Mouse (Mus musculus): ENCODE measurements around the gene Zfp160. TPM values are rescaled to one million over a fixed set of nuclear protein-coding genes. Genes with fewer than 3 reads are reported as not detected.
A peak's percentile ranks its signal among the peaks of the same experiment; 100 is the strongest.
"Not testable (repeated sequence)": the region's sequence is repeated elsewhere in the genome, so short reads cannot be mapped to it uniquely, and the experiment has no call there.

The Zfp160 gene
- polyA plus RNA-seq (2015; fragmentation: Nextera tagmentation; extraction: Ambion mirVana): 11.8 and 12.2 TPM in 2 replicates

- 5% methylated on average over 36 of the region's 36 CpGs for WGBS
- peak within 1 kb of the TSS; percentile 89 for H3K9ac ChIP-seq (ENCODE audit: low read length)
- H3K9me3 ChIP-seq (replicated peaks; ENCODE audit: control insufficient read depth, low read length): no peaks in the 10 kb centered on the region
- peak within 1 kb of the TSS; percentile 93 for H3K4me3 ChIP-seq (replicated peaks; ENCODE audit: low read length)
- H3K36me3 ChIP-seq (ENCODE audit: control insufficient read depth, insufficient read depth, low read length): peaks cover 6% of the 10 kb centered on the region; the same call in 1 of the 2 replicates
- H3K27me3 ChIP-seq (ENCODE audit: control insufficient read depth, insufficient read depth, low read length): no peaks in the 10 kb centered on the region
- ATAC-seq (ENCODE audit: insufficient read depth, low FRiP score): peak; percentile 96
- peak within 1 kb of the TSS; percentile 84 for H3K4me2 ChIP-seq (ENCODE audit: low read depth, low read length)
- H3K4me1 ChIP-seq (ENCODE audit: control insufficient read depth, insufficient read depth, low read length): peaks cover 10% of the 10 kb centered on the region; the same call in 1 of the 2 replicates
- peak within 1 kb of the TSS; percentile 93 for H3K27ac ChIP-seq (ENCODE audit: low read length)
Measured at GRCm38 (mm10) chr17:21008382-21009331, at the start of gene Zfp160. Gene Zfp160 (plus strand): TSS chr17:21008903.

- no peak overlapping the region for H3K4me3 ChIP-seq (replicated peaks; ENCODE audit: low read length)
- 89% methylated on average over 5 of the region's 5 CpGs for WGBS
- no peak overlapping the region for H3K9ac ChIP-seq (ENCODE audit: low read length)
- H3K27me3 ChIP-seq (ENCODE audit: control insufficient read depth, insufficient read depth, low read length): no peaks in the 10 kb centered on the region
- no peak overlapping the region for H3K27ac ChIP-seq (ENCODE audit: low read length)
- H3K9me3 ChIP-seq (replicated peaks; ENCODE audit: control insufficient read depth, low read length): no peaks in the 10 kb centered on the region
- no peak overlapping the region for H3K4me2 ChIP-seq (ENCODE audit: low read depth, low read length)
- H3K36me3 ChIP-seq (ENCODE audit: control insufficient read depth, insufficient read depth, low read length): peaks cover 83% of the 10 kb centered on the region
- ATAC-seq (ENCODE audit: insufficient read depth, low FRiP score): no peak
- no peaks in the 10 kb centered on the region for H3K4me1 ChIP-seq (ENCODE audit: control insufficient read depth, insufficient read depth, low read length)
Measured at GRCm38 (mm10) chr17:20960386-20960785, 48.3 kb upstream of the Zfp160 start.

- no peak overlapping the region for H3K9ac ChIP-seq (ENCODE audit: low read length)
- ATAC-seq (ENCODE audit: insufficient read depth, low FRiP score): no peak
- no peaks in the 10 kb centered on the region for H3K27me3 ChIP-seq (ENCODE audit: control insufficient read depth, insufficient read depth, low read length)
- WGBS: 90% methylated on average over 4 of the region's 4 CpGs
- H3K36me3 ChIP-seq (ENCODE audit: control insufficient read depth, insufficient read depth, low read length): peaks cover 50% of the 10 kb centered on the region
- H3K9me3 ChIP-seq (replicated peaks; ENCODE audit: control insufficient read depth, low read length): no peaks in the 10 kb centered on the region
- no peaks in the 10 kb centered on the region for H3K4me1 ChIP-seq (ENCODE audit: control insufficient read depth, insufficient read depth, low read length)
- H3K4me3 ChIP-seq (replicated peaks; ENCODE audit: low read length): no peak overlapping the region
- no peak overlapping the region for H3K27ac ChIP-seq (ENCODE audit: low read length)
- no peak overlapping the region for H3K4me2 ChIP-seq (ENCODE audit: low read depth, low read length)
Measured at GRCm38 (mm10) chr17:20965421-20965820, 43.3 kb upstream of the Zfp160 start.

- Histone ChIP-seq H3K36me3 (ENCODE audit: control insufficient read depth, insufficient read depth, low read length) (peaks cover 37% of the 10 kb centered on the region), H3K9ac (ENCODE audit: low read length) (no peak overlapping the region), H3K27ac (ENCODE audit: low read length) (no peak overlapping the region), H3K4me1 (ENCODE audit: control insufficient read depth, insufficient read depth, low read length) (no peaks in the 10 kb centered on the region), H3K4me3 (replicated peaks; ENCODE audit: low read length) (no peak overlapping the region), H3K9me3 (replicated peaks; ENCODE audit: control insufficient read depth, low read length) (no peaks in the 10 kb centered on the region), H3K4me2 (ENCODE audit: low read depth, low read length) (no peak overlapping the region), H3K27me3 (ENCODE audit: control insufficient read depth, insufficient read depth, low read length) (no peaks in the 10 kb centered on the region)
- no peak for ATAC-seq (ENCODE audit: insufficient read depth, low FRiP score)
Measured at GRCm38 (mm10) chr17:20966681-20967080, 42.0 kb upstream of the Zfp160 start.

GRCm38 (mm10) chr17:20993716-20994115, 15.0 kb upstream of the Zfp160 start:
- Histone ChIP-seq H3K27ac (ENCODE audit: low read length) (no peak overlapping the region), H3K4me3 (replicated peaks; ENCODE audit: low read length) (no peak overlapping the region), H3K9ac (ENCODE audit: low read length) (no peak overlapping the region), H3K4me2 (ENCODE audit: low read depth, low read length) (no peak overlapping the region), H3K36me3 (ENCODE audit: control insufficient read depth, insufficient read depth, low read length) (no peaks in the 10 kb centered on the region), H3K9me3 (replicated peaks; ENCODE audit: control insufficient read depth, low read length) (no peaks in the 10 kb centered on the region), H3K27me3 (ENCODE audit: control insufficient read depth, insufficient read depth, low read length) (no peaks in the 10 kb centered on the region), H3K4me1 (ENCODE audit: control insufficient read depth, insufficient read depth, low read length) (no peaks in the 10 kb centered on the region)
- 76% methylated on average over 2 of the region's 2 CpGs for WGBS
- no peak for ATAC-seq (ENCODE audit: insufficient read depth, low FRiP score)

- H3K27me3 ChIP-seq (ENCODE audit: control insufficient read depth, insufficient read depth, low read length): no peaks in the 10 kb centered on the region
- no peaks in the 10 kb centered on the region for H3K4me1 ChIP-seq (ENCODE audit: control insufficient read depth, insufficient read depth, low read length)
- no peaks in the 10 kb centered on the region for H3K36me3 ChIP-seq (ENCODE audit: control insufficient read depth, insufficient read depth, low read length)
- H3K4me2 ChIP-seq (ENCODE audit: low read depth, low read length): no peak within 1 kb of the TSS
- ATAC-seq (ENCODE audit: insufficient read depth, low FRiP score): no peak
- H3K27ac ChIP-seq (ENCODE audit: low read length): no peak within 1 kb of the TSS
- no peaks in the 10 kb centered on the region for H3K9me3 ChIP-seq (replicated peaks; ENCODE audit: control insufficient read depth, low read length)
- H3K9ac ChIP-seq (ENCODE audit: low read length): no peak within 1 kb of the TSS
- no peak within 1 kb of the TSS for H3K4me3 ChIP-seq (replicated peaks; ENCODE audit: low read length)
Measured at GRCm38 (mm10) chr17:20996364-20996763, 12.3 kb upstream of the Zfp160 start, which contains the start of gene Vmn1r233. Gene Vmn1r233 (minus strand): TSS chr17:20996464.

GRCm38 (mm10) chr17:21009726-21010125, 1.0 kb downstream of the Zfp160 start:
- WGBS: 21% methylated on average over 1 of the region's 1 CpGs
- Histone ChIP-seq H3K9me3 (replicated peaks; ENCODE audit: control insufficient read depth, low read length) (no peaks in the 10 kb centered on the region), H3K4me1 (ENCODE audit: control insufficient read depth, insufficient read depth, low read length) (peaks cover 10% of the 10 kb centered on the region; the same call in 1 of the 2 replicates), H3K9ac (ENCODE audit: low read length) (peak overlapping the region; percentile 89), H3K27ac (ENCODE audit: low read length) (peak overlapping the region; percentile 93; the same call in 1 of the 2 replicates), H3K36me3 (ENCODE audit: control insufficient read depth, insufficient read depth, low read length) (peaks cover 9% of the 10 kb centered on the region; the same call in 1 of the 2 replicates), H3K27me3 (ENCODE audit: control insufficient read depth, insufficient read depth, low read length) (no peaks in the 10 kb centered on the region), H3K4me2 (ENCODE audit: low read depth, low read length) (peak overlapping the region; percentile 84), H3K4me3 (replicated peaks; ENCODE audit: low read length) (peak overlapping the region; percentile 93)
- no peak for ATAC-seq (ENCODE audit: insufficient read depth, low FRiP score)

GRCm38 (mm10) chr17:21018410-21019080, 9.8 kb downstream of the Zfp160 start:
- ATAC-seq (ENCODE audit: insufficient read depth, low FRiP score): no peak
- H3K4me1 ChIP-seq (ENCODE audit: control insufficient read depth, insufficient read depth, low read length): no peaks in the 10 kb centered on the region
- H3K27me3 ChIP-seq (ENCODE audit: control insufficient read depth, insufficient read depth, low read length): no peaks in the 10 kb centered on the region
- no peak overlapping the region for H3K4me2 ChIP-seq (ENCODE audit: low read depth, low read length)
- H3K9me3 ChIP-seq (replicated peaks; ENCODE audit: control insufficient read depth, low read length): no peaks in the 10 kb centered on the region
- H3K36me3 ChIP-seq (ENCODE audit: control insufficient read depth, insufficient read depth, low read length): peaks cover 42% of the 10 kb centered on the region
- H3K4me3 ChIP-seq (replicated peaks; ENCODE audit: low read length): no peak overlapping the region
- no peak overlapping the region for H3K9ac ChIP-seq (ENCODE audit: low read length)
- 88% methylated on average over 1 of the region's 1 CpGs for WGBS
- no peak overlapping the region for H3K27ac ChIP-seq (ENCODE audit: low read length)

GRCm38 (mm10) chr17:21048020-21048419, 39.3 kb downstream of the Zfp160 start:
- H3K27ac ChIP-seq (ENCODE audit: low read length); ATAC-seq (ENCODE audit: insufficient read depth, low FRiP score); H3K4me1 ChIP-seq (ENCODE audit: control insufficient read depth, insufficient read depth, low read length); H3K36me3 ChIP-seq (ENCODE audit: control insufficient read depth, insufficient read depth, low read length); H3K4me3 ChIP-seq (replicated peaks; ENCODE audit: low read length); H3K4me2 ChIP-seq (ENCODE audit: low read depth, low read length); H3K27me3 ChIP-seq (ENCODE audit: control insufficient read depth, insufficient read depth, low read length); H3K9ac ChIP-seq (ENCODE audit: low read length); H3K9me3 ChIP-seq (replicated peaks; ENCODE audit: control insufficient read depth, low read length): not testable (repeated sequence)
- 78% methylated on average over 9 of the region's 9 CpGs for WGBS

Measured in stomach, embryonic 16.5 days (tissue).